Mouse (Mus musculus): Measurements from ENCODE around the gene Fam53a. TPM values are rescaled to one million over a fixed set of nuclear protein-coding genes. Genes with fewer than 3 reads are reported as not detected.

The Fam53a gene
- polyA plus RNA-seq (2015; fragmentation: Nextera tagmentation; extraction: Ambion mirVana), result 39.9 and 41.7 TPM in 2 replicates

DNA sequence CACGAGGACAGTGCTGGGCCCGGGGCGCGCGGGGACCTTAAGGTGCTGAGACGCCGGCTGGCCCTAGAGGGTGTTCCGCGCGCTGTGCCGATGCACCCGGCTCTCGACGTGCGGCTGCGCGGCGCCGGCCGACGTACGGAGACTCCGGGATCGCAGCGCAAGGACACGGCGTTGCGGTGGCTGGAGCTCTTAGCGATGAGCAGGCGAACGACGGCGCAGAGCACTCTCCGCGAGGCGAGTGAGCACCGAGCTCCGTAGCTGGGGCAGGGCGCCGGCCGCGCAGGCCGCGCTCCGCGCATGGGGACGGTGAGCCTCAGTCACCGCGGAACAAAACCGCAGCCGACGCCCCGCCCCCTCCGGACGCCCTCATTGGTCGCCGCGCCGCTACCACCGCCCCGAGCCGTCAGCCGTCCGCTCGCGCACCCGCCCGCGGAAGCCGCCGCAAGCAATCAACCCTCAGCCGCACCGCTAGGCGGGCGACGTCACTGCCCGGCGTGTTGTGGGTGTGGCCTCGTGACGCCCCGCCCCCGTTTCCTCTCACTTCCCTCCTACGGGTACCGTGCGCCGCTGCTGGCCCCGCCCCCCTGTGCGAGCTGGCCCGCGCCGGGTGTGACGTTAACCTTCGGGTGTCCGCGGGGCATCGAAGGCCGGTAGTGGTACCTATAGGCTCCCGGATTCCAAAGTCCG, at the start of gene Fam53a, which contains the start of gene Gm9903:
TSS of gene Fam53a (minus strand) at position 335 of the 687 bp plus-strand sequence.
TSS of gene Gm9903 (plus strand) at position 625 of the 687 bp plus-strand sequence.
- under 1% methylated on average over 93 of the region's 99 CpGs for WGBS
- Histone ChIP-seq H3K4me1 (replicated peaks; ENCODE audit: control insufficient read depth, insufficient read depth, low read length) (peaks cover 19% of the 10 kb centered on the region), H3K9ac (replicated peaks; ENCODE audit: low read depth, low read length) (peak within 1 kb of the TSS; percentile 80), H3K27me3 (replicated peaks; ENCODE audit: control insufficient read depth, insufficient read depth, low read length) (no peaks in the 10 kb centered on the region), H3K4me2 (ENCODE audit: low read length) (peak within 1 kb of the TSS; percentile 89), H3K4me3 (replicated peaks; ENCODE audit: low read length) (peak within 1 kb of the TSS; percentile 83), H3K9me3 (ENCODE audit: control insufficient read depth, low read length) (no peaks in the 10 kb centered on the region), H3K27ac (ENCODE audit: low read length) (peak within 1 kb of the TSS; percentile 87), H3K36me3 (ENCODE audit: control insufficient read depth, insufficient read depth) (no peaks in the 10 kb centered on the region)
- ATAC-seq, result peak; percentile 97

DNA sequence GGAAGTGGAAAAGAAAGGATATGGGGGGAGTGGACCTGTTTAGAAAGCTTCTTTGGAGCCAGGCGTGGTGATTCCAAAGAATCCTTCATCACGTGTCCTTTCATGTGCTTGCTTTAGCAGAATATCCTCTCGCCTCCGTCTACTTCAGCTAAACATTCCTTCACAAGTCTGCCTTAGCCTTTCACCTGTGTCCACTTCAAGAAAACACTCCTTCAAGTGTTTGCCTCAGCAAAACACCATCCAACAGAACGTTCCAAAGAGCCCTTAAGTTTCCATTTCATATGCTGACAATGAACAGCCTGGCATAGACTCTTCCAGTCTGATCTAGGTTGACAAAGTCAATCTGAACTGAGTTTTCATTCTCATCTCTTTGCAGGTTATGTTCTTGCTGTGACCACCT, 48.8 kb upstream of the Fam53a start:
- no peak for ATAC-seq
- Histone ChIP-seq H3K4me1 (replicated peaks; ENCODE audit: control insufficient read depth, insufficient read depth, low read length) (peaks cover 10% of the 10 kb centered on the region), H3K27me3 (replicated peaks; ENCODE audit: control insufficient read depth, insufficient read depth, low read length) (no peaks in the 10 kb centered on the region), H3K9ac (replicated peaks; ENCODE audit: low read depth, low read length) (no peak overlapping the region), H3K4me2 (ENCODE audit: low read length) (no peak overlapping the region), H3K27ac (ENCODE audit: low read length) (no peak overlapping the region), H3K36me3 (ENCODE audit: control insufficient read depth, insufficient read depth) (no peaks in the 10 kb centered on the region), H3K4me3 (replicated peaks; ENCODE audit: low read length) (no peak overlapping the region), H3K9me3 (ENCODE audit: control insufficient read depth, low read length) (no peaks in the 10 kb centered on the region)
- WGBS, result 78% methylated on average over 5 of the region's 5 CpGs

GRCm38 (mm10) chr5:33675964-33676363, 46.5 kb upstream of the Fam53a start:
- H3K36me3 ChIP-seq (ENCODE audit: control insufficient read depth, insufficient read depth), result no peaks in the 10 kb centered on the region
- no peaks in the 10 kb centered on the region for H3K9me3 ChIP-seq (ENCODE audit: control insufficient read depth, low read length)
- ATAC-seq, result peak; percentile 23; the same call in 1 of the 2 replicates
- no peak overlapping the region for H3K4me3 ChIP-seq (replicated peaks; ENCODE audit: low read length)
- 0% methylated on average over 1 of the region's 1 CpGs for WGBS
- H3K4me1 ChIP-seq (replicated peaks; ENCODE audit: control insufficient read depth, insufficient read depth, low read length), result peaks cover 10% of the 10 kb centered on the region
- H3K9ac ChIP-seq (replicated peaks; ENCODE audit: low read depth, low read length), result no peak overlapping the region
- H3K27me3 ChIP-seq (replicated peaks; ENCODE audit: control insufficient read depth, insufficient read depth, low read length), result no peaks in the 10 kb centered on the region
- H3K4me2 ChIP-seq (ENCODE audit: low read length), result no peak overlapping the region
- H3K27ac ChIP-seq (ENCODE audit: low read length), result no peak overlapping the region

GRCm38 (mm10) chr5:33674439-33674838, 45.0 kb upstream of the Fam53a start:
- no peak overlapping the region for H3K4me3 ChIP-seq (replicated peaks; ENCODE audit: low read length)
- 0 out of 2 replicates have a peak overlapping the region, but pooled peaks have one; percentile 20 for H3K27ac ChIP-seq (ENCODE audit: low read length)
- H3K9me3 ChIP-seq (ENCODE audit: control insufficient read depth, low read length), result no peaks in the 10 kb centered on the region
- H3K4me1 ChIP-seq (replicated peaks; ENCODE audit: control insufficient read depth, insufficient read depth, low read length), result peaks cover 10% of the 10 kb centered on the region
- peak; percentile 85 for ATAC-seq
- 21% methylated on average over 3 of the region's 3 CpGs for WGBS
- no peaks in the 10 kb centered on the region for H3K27me3 ChIP-seq (replicated peaks; ENCODE audit: control insufficient read depth, insufficient read depth, low read length)
- H3K36me3 ChIP-seq (ENCODE audit: control insufficient read depth, insufficient read depth), result no peaks in the 10 kb centered on the region
- no peak overlapping the region; the same call in 1 of the 2 replicates for H3K9ac ChIP-seq (replicated peaks; ENCODE audit: low read depth, low read length)
- no peak overlapping the region for H3K4me2 ChIP-seq (ENCODE audit: low read length)

GRCm38 (mm10) chr5:33671659-33672058, 42.2 kb upstream of the Fam53a start:
- peaks cover 10% of the 10 kb centered on the region for H3K4me1 ChIP-seq (replicated peaks; ENCODE audit: control insufficient read depth, insufficient read depth, low read length)
- WGBS, result 85% methylated on average over 5 of the region's 5 CpGs
- no peak overlapping the region for H3K4me3 ChIP-seq (replicated peaks; ENCODE audit: low read length)
- no peak overlapping the region for H3K9ac ChIP-seq (replicated peaks; ENCODE audit: low read depth, low read length)
- H3K9me3 ChIP-seq (ENCODE audit: control insufficient read depth, low read length), result no peaks in the 10 kb centered on the region
- no peak overlapping the region for H3K4me2 ChIP-seq (ENCODE audit: low read length)
- 0 out of 2 replicates have a peak, but pooled peaks cover 3% of the 10 kb centered on the region for H3K36me3 ChIP-seq (ENCODE audit: control insufficient read depth, insufficient read depth)
- no peak overlapping the region for H3K27ac ChIP-seq (ENCODE audit: low read length)
- ATAC-seq, result no peak
- H3K27me3 ChIP-seq (replicated peaks; ENCODE audit: control insufficient read depth, insufficient read depth, low read length), result no peaks in the 10 kb centered on the region

GRCm38 (mm10) chr5:33668223-33668622, 38.8 kb upstream of the Fam53a start:
- no peaks in the 10 kb centered on the region for H3K27me3 ChIP-seq (replicated peaks; ENCODE audit: control insufficient read depth, insufficient read depth, low read length)
- H3K9ac ChIP-seq (replicated peaks; ENCODE audit: low read depth, low read length), result no peak overlapping the region

DNA sequence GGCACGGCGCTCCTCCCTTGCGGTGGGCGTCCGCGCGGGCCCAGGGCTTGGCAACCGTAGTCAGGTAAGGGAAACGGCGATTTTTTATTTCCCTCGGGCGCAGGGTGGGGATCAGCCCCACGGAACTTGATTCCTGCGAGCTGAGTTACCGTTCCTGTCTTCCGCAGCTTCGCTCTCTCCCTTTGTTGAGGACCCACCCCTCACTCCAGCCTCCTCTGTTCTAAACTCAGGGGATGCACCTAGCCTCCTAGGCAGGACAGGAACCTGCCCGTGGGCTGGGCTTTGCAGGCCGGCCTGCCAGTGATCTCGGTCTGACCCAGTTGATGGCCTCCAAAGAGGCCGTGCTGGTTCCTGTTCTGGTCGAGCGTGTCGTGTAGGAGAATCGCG, 29.2 kb upstream of the Fam53a start:
- Histone ChIP-seq H3K9me3 (ENCODE audit: control insufficient read depth, low read length) (no peaks in the 10 kb centered on the region), H3K4me2 (ENCODE audit: low read length) (peak overlapping the region; percentile 78), H3K27ac (ENCODE audit: low read length) (no peak overlapping the region), H3K4me1 (replicated peaks; ENCODE audit: control insufficient read depth, insufficient read depth, low read length) (peaks cover 35% of the 10 kb centered on the region), H3K27me3 (replicated peaks; ENCODE audit: control insufficient read depth, insufficient read depth, low read length) (no peaks in the 10 kb centered on the region), H3K4me3 (replicated peaks; ENCODE audit: low read length) (peak overlapping the region; percentile 82), H3K9ac (replicated peaks; ENCODE audit: low read depth, low read length) (peak overlapping the region; percentile 59), H3K36me3 (ENCODE audit: control insufficient read depth, insufficient read depth) (no peaks in the 10 kb centered on the region)
- WGBS, result 0% methylated on average over 26 of the region's 26 CpGs
- ATAC-seq, result 0 out of 2 replicates have a peak, but pooled peaks have one; percentile 1

More at GRCm38 (mm10) chr5:33668223-33668622, 38.8 kb upstream of the Fam53a start:
- Histone ChIP-seq H3K4me2 (ENCODE audit: low read length) (no peak overlapping the region), H3K4me3 (replicated peaks; ENCODE audit: low read length) (no peak overlapping the region), H3K9me3 (ENCODE audit: control insufficient read depth, low read length) (no peaks in the 10 kb centered on the region), H3K4me1 (replicated peaks; ENCODE audit: control insufficient read depth, insufficient read depth, low read length) (no peaks in the 10 kb centered on the region), H3K36me3 (ENCODE audit: control insufficient read depth, insufficient read depth) (0 out of 2 replicates have a peak, but pooled peaks cover 6% of the 10 kb centered on the region), H3K27ac (ENCODE audit: low read length) (no peak overlapping the region)
- no peak for ATAC-seq

DNA sequence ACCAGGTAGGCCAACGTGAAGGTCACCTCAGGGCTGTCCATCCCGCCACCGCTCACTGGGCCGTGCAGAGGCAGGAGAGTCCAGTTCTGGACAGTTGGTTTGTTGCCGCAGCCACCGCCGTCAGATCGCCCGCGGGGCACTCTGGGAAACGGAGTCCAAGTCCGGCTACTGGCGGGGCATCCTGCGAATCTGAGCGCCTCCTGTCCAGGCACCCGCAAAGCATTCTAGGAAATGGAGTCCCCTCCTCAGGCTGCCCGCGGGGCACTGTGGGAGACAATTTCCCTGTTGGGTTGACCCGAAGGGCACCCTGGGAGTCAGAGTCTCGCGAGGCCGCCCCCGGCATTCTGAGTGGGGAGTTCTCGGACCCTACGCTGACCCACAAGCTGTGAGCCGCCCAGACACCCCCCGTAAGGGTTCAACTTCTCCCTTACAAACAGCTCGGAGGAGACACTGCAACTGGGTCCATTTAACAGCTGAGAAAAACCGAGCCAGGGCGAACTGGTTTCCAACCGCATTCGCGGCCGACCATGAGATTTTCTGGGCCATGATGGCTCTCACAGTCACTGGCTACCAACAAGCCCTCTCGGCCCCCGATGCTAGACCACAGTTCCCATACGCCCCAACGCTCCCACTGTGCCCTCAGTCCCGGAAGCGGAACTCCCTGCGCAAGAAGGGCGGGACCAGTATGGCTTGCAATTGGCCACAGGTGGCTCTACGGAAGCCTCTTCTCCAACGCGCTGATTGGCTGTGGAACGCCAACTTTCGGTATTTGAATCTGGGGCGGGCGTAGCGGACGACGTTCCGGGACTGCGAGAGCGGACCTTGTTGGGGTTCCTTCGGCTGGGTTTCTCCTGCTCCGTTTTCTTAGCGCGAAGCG, 28.6 kb upstream of the Fam53a start, which contains the start of the genes Tacc3 and Tmem129:
TSS of gene Tacc3 (plus strand) at position 342 of the 877 bp plus-strand sequence.
TSS of gene Tmem129 (minus strand) at position 630 of the 877 bp plus-strand sequence.
- H3K4me2 ChIP-seq (ENCODE audit: low read length), result peak within 1 kb of the TSS; percentile 97
- peak within 1 kb of the TSS; percentile 82 for H3K4me3 ChIP-seq (replicated peaks; ENCODE audit: low read length)
- peak within 1 kb of the TSS; percentile 96 for H3K27ac ChIP-seq (ENCODE audit: low read length)
- no peaks in the 10 kb centered on the region for H3K36me3 ChIP-seq (ENCODE audit: control insufficient read depth, insufficient read depth)
- H3K27me3 ChIP-seq (replicated peaks; ENCODE audit: control insufficient read depth, insufficient read depth, low read length), result no peaks in the 10 kb centered on the region
- H3K9ac ChIP-seq (replicated peaks; ENCODE audit: low read depth, low read length), result peak within 1 kb of the TSS; percentile 70
- H3K9me3 ChIP-seq (ENCODE audit: control insufficient read depth, low read length), result no peaks in the 10 kb centered on the region
- H3K4me1 ChIP-seq (replicated peaks; ENCODE audit: control insufficient read depth, insufficient read depth, low read length), result peaks cover 35% of the 10 kb centered on the region
- under 1% methylated on average over 60 of the region's 60 CpGs for WGBS
- ATAC-seq, result peak; percentile 98

DNA sequence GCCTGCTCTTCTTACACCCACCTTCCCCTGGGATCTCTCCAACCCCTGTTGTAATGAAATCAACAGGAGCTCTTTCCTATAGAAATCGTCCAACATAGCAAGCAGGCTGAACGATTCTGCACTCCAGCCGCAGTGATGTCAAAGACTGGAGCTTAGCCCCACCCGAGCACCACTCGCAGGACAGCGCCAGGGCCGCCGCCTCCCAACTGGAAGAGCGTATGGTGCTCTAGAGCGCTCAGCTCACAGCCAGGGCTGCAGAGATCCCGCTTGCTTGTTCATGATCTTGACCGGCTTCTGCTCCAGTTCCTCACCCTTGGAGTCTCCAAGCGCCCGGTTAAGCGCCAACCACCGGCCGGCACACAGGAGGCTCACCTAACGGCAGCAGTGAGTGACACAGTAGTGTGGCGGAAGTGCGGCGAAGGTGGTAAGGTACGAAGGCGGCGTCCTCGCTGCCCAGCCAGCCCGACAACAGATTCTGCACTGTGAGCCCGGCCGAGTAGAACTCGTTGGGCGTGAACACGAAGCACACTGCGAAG, 27.9 kb upstream of the Fam53a start:
- H3K27me3 ChIP-seq (replicated peaks; ENCODE audit: control insufficient read depth, insufficient read depth, low read length), result no peaks in the 10 kb centered on the region
- no peaks in the 10 kb centered on the region for H3K36me3 ChIP-seq (ENCODE audit: control insufficient read depth, insufficient read depth)
- peak overlapping the region; percentile 74 for H3K27ac ChIP-seq (ENCODE audit: low read length)
- H3K4me3 ChIP-seq (replicated peaks; ENCODE audit: low read length), result peak overlapping the region; percentile 82
- H3K9me3 ChIP-seq (ENCODE audit: control insufficient read depth, low read length), result no peaks in the 10 kb centered on the region
- peak overlapping the region; percentile 70 for H3K9ac ChIP-seq (replicated peaks; ENCODE audit: low read depth, low read length)
- ATAC-seq, result peak; percentile 6
- peak overlapping the region; percentile 97 for H3K4me2 ChIP-seq (ENCODE audit: low read length)
- H3K4me1 ChIP-seq (replicated peaks; ENCODE audit: control insufficient read depth, insufficient read depth, low read length), result peaks cover 38% of the 10 kb centered on the region
- under 1% methylated on average over 32 of the region's 32 CpGs for WGBS
